Mouse (Mus musculus) mouse embryonic stem cell (cell line): ENCODE data around the gene Wnt11.

Experiments used
- in situ Hi-C, 2 experiments: fragments of 300-500 bp; cut with MboI; formaldehyde crosslinking; loops; 1 replicate in 1 of 2; 3 replicates in 1 of 2; pipeline ENCODE4 v1.14.3; 2019 to 2020; ENCODE audit warnings: low sequenced_read_pairs in 2 of 2, low pct_unique_long_range_greater_than_20kb in 1 of 2, mixed read lengths in 1 of 2; ENCODE audit not compliant: unreplicated experiment in 1 of 2

The Wnt11 gene

DNA sequence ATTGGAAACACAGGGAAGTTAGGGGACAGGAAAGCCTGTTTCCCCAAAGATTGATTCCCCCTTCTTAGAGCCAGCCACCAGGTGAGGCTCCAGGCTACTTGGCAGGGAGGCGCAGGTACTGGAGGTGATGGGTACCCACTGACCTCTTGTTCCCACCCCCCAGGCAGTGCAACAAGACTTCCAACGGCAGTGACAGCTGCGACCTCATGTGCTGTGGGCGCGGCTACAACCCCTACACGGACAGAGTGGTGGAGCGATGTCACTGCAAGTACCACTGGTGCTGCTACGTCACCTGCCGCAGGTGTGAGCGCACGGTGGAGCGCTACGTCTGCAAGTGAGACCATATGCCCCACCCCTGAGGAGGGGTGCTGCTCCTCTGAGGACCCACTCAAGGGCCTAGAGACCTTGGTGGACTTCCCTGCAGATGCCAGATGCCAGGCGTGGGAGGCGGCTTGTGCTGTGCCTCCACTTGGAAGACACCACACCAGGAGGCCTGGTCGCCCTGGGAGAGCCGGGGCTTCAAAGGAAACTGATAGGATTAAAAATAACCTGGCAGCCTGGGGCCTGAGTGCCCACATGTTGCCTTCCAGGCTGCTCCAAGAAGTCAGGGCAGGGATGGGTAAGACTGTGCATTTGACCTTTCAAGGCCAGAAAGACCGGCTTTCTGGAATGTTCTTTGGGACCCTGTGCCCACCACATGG is 18.2 kb downstream of the Wnt11 start:
- in situ Hi-C loops = no loop called here

- in situ Hi-C loops = no loop called here
Measured at GRCm38 (mm10) chr7:98853806-98854205, 18.9 kb downstream of the Wnt11 start.

- in situ Hi-C loops = no loop called here
Measured at GRCm38 (mm10) chr7:98855388-98855787, 20.5 kb downstream of the Wnt11 start.

DNA sequence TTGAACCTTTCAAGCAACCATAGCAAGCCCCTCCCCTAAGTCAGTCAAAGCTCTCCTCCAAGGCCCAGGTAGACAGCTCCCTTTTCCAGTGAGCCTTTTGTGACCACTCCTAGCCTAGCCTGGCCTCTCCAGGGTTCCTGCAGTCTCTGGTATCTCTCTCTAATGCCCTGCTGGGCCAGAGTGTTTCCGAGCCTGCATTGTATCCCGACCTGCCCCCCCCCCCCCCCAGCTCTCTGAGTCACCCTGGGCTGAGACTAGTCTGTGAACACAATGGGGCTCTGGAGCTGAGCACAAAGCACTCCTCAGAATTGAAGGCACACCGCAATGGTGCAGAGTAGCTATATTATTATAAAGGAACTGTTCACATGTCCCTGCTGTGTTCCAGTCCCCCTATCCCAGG is 21.2 kb downstream of the Wnt11 start:
- in situ Hi-C loops = no loop called here

GRCm38 (mm10) chr7:98857094-98857493 is 22.2 kb downstream of the Wnt11 start:
- in situ Hi-C loops = no loop called here

- in situ Hi-C loops = no loop called here
Measured at GRCm38 (mm10) chr7:98861002-98861401, 26.1 kb downstream of the Wnt11 start.

DNA sequence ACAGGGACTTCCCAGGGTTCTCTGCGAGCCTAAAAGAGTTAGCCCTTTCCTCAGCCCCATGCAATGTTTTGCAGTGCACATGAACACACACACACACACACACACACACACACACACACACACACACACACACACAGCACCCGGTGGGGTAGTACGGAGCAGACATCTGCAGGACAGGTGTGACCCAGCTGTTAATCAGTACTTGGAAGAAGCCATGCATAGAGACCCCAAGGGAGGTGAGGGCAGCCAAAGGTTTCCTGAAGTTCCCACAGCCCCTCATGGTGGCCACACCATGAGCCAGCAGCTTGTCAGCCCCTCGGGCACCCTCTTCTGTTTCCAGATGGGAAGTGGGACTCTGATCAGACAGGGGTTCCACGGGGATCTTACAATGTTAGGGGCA is 28.1 kb downstream of the Wnt11 start:
- in situ Hi-C loops = no loop called here

DNA sequence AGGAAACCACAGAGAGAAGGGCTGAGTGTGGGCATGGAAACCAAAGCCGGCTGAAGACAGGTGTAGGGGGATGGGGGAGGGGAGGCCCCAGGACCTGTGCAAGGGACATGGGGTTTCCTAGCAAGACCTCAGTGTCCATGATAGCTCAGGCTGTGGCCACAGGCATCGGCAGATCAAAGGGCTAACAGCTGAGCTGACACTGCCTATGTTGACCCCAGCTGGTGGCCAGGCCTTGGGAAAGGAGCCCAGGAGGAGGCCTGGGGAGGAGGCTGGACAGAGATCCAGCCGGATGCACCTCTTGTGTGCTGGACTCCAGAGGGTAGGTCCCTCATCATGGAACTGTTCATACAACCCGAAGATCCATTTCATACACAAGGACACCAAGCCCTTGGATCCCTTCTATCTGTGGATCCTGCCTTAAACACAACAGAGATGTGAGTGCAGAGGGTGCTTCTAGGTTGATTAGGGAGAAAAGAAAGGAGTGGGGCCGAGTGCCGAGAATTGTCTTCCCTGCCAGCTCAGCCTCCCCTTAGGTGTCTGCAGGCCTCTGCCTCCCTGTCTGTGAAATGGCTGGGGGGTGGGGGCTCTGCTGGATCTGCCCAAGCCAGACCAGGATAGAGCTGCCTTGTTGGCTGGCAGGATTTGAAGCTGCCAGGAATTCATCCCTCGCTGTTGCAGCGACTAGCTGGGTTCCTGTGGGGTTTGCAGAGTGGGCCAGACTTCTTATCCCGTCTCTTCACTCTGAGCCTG is 29.2 kb downstream of the Wnt11 start:
- in situ Hi-C loops = no loop called here

DNA sequence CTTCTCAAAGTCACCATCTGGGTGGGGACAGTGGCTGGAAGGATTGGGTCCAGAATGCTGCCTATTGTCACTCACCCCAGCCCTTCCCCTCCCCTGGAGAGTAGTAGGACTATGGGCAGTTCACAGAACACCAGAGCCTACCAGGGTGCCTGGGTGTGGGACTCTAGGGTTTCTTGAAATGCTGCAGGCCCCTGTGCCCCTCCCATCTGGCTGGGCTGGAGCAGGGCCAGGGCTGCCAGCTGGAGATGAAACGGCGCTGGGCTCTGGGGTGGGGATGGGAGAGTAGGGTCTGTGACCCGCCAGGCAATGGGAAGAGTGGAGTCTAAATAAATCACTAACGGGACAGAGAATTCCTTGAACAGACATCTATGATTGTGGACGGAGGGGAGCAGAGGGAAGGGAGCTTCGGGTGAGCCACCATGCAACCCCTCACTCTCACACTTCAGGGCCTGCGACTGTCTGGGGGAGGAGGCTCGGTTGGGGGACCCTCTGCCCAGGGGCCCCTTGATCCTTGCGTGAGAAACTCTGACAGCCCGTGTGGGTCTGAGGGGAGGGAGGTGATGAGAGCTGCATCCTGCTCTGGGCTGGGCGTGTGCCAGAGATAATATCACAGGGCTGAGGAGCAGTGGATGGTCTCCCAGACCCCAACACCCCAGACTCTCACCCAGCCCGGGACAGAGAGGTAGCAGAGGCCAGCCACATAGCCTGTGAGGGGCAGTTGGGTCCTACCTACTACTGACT is 32.3 kb downstream of the Wnt11 start:
- in situ Hi-C loops = no loop called here

- in situ Hi-C loops = no loop called here
Measured at GRCm38 (mm10) chr7:98867794-98868150, 32.9 kb downstream of the Wnt11 start.

- in situ Hi-C loops = no loop called here
Measured at GRCm38 (mm10) chr7:98869070-98869469, 34.2 kb downstream of the Wnt11 start.

DNA sequence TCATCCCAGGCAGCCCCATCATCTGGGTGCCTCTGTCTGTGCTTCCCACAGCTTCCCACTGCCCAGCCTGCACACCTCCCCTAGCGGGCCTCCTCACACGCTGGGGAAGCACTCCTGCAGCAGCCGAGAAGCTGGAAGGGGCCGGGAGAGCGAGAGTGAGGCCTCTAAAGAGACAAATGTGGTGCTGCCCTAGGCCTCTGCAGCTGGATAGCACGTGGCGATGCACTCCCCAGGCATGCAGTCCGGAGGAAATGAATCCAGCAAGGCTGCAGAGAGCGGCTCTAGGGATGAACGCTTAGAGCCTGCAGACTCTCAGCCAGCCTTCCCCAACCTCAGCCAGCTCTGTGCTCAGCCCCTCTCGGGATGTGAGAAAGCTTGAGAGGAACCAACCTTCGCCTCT is 35.9 kb downstream of the Wnt11 start:
- in situ Hi-C loops = no loop called here

DNA sequence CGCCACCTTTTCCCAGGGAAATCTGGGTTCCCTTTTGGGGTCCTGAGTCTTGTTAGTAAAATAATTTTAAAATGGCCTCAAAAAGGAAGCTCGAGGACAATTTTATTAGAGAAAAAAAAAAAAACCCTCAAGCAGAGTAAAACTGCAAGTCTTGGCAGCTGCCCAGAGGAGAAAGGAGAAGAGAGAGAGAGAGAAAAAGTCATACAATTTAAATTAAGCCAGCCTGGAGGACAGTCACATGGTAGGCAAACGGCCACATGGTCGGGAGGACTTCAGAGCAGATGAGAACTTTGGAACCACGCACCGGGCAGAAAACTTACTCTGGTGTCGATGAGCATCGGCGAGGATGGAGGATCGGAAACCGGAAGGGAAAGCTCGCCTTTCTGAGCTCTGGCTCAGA is 37.0 kb downstream of the Wnt11 start:
- in situ Hi-C loops = no loop called here

- in situ Hi-C loops = no loop called here
Measured at GRCm38 (mm10) chr7:98873316-98873715, 38.4 kb downstream of the Wnt11 start.

DNA sequence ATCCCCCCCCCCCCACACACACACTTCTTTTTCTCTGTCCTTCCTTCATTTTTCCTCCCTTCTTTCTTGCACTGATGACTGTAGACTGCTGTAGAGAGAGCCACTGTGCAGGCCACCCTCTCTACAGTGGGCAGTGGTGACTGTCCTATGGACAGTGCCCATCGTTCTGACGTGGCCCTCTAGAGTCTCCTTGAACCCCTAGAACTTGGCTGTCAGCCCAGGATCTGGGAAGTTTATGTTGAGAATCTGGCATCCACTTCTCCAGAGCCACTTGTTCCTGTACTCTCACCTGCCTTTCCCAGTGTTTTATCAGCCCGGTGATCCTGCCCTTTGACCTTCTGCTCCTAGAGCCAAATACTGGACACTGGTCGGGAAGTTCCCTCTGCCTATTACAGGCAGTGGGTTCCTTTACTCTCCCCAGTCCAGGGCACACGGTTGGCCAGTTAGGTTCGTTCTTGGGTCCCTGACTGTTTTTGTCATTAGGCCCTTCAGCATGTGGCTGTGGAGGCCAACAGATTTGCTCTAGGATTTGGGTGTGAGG is 39.6 kb downstream of the Wnt11 start:
- in situ Hi-C loops = no loop called here

DNA sequence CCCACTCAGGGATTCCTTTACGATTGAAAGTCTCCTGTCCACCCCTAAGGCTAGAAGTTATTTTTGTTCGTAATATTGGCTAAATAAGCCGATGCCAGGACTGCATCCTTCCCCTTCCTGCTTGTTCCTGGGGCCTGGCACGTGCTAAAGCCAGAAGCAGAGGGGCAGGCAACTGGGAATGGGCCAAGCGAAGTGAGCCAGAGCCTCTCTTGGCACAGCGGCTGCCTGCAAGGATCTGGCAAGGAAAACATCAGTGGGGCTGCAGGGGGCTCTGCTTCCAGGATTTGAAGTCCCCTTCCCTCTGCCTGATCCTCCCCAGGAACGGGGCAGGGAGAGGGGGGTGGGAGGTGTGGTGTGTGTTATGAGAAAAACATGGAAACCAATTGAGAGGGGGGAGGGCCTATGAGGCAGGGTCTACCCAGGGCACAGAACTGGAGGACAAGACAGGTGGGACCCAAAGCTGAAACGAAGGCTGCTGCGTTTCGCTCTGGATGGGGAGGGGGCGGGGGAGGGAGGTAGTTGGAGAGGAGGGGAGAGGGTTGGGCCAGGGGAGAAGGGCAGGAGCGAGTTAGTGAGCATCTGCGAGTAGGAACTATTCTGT is 40.6 kb downstream of the Wnt11 start:
- in situ Hi-C loops = no loop called here

DNA sequence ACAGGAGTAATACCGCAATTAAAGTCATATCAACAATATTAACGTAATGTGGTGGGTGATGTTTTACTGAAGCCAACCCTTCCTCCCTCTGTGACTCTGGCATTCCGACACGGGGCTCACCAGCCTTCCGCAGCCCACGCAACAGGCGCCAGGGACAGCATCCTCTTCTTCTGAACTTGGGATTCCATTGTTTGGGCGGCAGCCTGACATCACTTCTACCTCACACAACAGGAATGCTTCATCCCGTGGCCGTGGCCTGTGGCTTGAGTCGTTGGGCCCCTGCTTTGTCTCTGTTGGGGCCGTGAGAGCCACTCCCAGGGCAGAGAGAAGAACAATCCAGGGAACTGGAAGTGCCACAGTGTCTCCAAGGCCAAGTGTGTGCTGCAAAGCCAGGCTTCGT is 41.2 kb downstream of the Wnt11 start:
- in situ Hi-C loops = no loop called here

DNA sequence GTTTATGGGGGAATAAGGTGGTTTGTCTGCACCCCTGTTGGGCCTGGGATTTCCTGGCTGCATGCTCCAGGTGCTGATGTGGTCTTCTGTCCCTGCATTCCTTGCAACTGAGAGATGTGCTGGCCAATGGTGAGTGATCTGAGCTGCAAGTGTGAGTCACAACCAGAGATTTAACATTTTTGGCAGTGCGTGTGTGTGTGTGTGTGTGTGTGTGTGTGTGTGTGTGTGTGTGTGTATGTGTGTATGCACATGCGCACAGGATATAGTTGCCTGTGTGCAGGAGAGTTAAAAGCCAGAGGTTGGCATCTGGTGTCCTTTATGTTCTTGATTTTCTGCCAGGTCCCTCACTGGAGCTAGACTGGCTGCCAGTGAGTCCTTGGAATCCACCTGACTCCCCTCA is 44.3 kb downstream of the Wnt11 start:
- in situ Hi-C loops = no loop called here

- in situ Hi-C loops = no loop called here
Measured at GRCm38 (mm10) chr7:98881887-98882286, 47.0 kb downstream of the Wnt11 start.
